Mouse (Mus musculus): ENCODE measurements around the gene Ubqln1. TPM values are rescaled to one million over a fixed set of nuclear protein-coding genes. Genes with fewer than 3 reads are reported as not detected.

Ubqln1 gene
- polyA plus RNA-seq, 1 experiment from 2014 or later: 61.4 TPM

- WGBS: 76% methylated on average over 7 of the region's 7 CpGs
- no peak overlapping the region for H3K4me3 ChIP-seq (ENCODE audit: low read depth, low read length)
- no peaks in the 10 kb centered on the region for H3K36me3 ChIP-seq (ENCODE audit: control insufficient read depth, insufficient read depth, low read length)
- ATAC-seq (ENCODE audit: low FRiP score, low TSS enrichment) (no peak), DNase-seq (ENCODE audit: low spot score) (no peak)
- no peak overlapping the region for H3K4me2 ChIP-seq (replicated peaks; ENCODE audit: low read depth)
- no peak overlapping the region for H3K27ac ChIP-seq (replicated peaks)
- no peaks in the 10 kb centered on the region for H3K9me3 ChIP-seq (ENCODE audit: control insufficient read depth, low read length)
- no peaks in the 10 kb centered on the region for H3K4me1 ChIP-seq (replicated peaks; ENCODE audit: control insufficient read depth, insufficient read depth)
- H3K27me3 ChIP-seq (ENCODE audit: control insufficient read depth, insufficient read depth, low read length): no peaks in the 10 kb centered on the region
- no peak for TF ChIP-seq CTCF (IDR thresholded peaks at IDR 0.05; ENCODE audit: low read depth)
- no peak for TF ChIP-seq EP300 (optimal IDR thresholded peaks at IDR 0.05)
- no peak overlapping the region for H3K9ac ChIP-seq (ENCODE audit: low read length)
Observed at GRCm38 (mm10) chr13:58197981-58198640, 17.3 kb downstream of the Ubqln1 start.

GRCm38 (mm10) chr13:58197211-58197610, 18.2 kb downstream of the Ubqln1 start:
- TF ChIP-seq CTCF (IDR thresholded peaks at IDR 0.05; ENCODE audit: low read depth): no peak
- no peak overlapping the region for H3K4me3 ChIP-seq (ENCODE audit: low read depth, low read length)
- H3K9ac ChIP-seq (ENCODE audit: low read length): no peak overlapping the region
- no peaks in the 10 kb centered on the region for H3K36me3 ChIP-seq (ENCODE audit: control insufficient read depth, insufficient read depth, low read length)
- WGBS: 70% methylated on average over 3 of the region's 3 CpGs
- H3K4me2 ChIP-seq (replicated peaks; ENCODE audit: low read depth): no peak overlapping the region
- H3K4me1 ChIP-seq (replicated peaks; ENCODE audit: control insufficient read depth, insufficient read depth): no peaks in the 10 kb centered on the region
- DNase-seq (ENCODE audit: low spot score) (no peak), ATAC-seq (ENCODE audit: low FRiP score, low TSS enrichment) (no peak)
- no peak overlapping the region for H3K27ac ChIP-seq (replicated peaks)
- H3K27me3 ChIP-seq (ENCODE audit: control insufficient read depth, insufficient read depth, low read length): no peaks in the 10 kb centered on the region
- no peaks in the 10 kb centered on the region for H3K9me3 ChIP-seq (ENCODE audit: control insufficient read depth, low read length)

GRCm38 (mm10) chr13:58194908-58195307, 20.5 kb downstream of the Ubqln1 start:
- H3K27ac ChIP-seq (replicated peaks): no peak overlapping the region
- H3K27me3 ChIP-seq (ENCODE audit: control insufficient read depth, insufficient read depth, low read length): no peaks in the 10 kb centered on the region
- no peak overlapping the region for H3K4me3 ChIP-seq (ENCODE audit: low read depth, low read length)
- H3K36me3 ChIP-seq (ENCODE audit: control insufficient read depth, insufficient read depth, low read length): 0 out of 2 replicates have a peak, but pooled peaks cover 2% of the 10 kb centered on the region
- no peaks in the 10 kb centered on the region for H3K4me1 ChIP-seq (replicated peaks; ENCODE audit: control insufficient read depth, insufficient read depth)
- DNase-seq (ENCODE audit: low spot score) (no peak), ATAC-seq (ENCODE audit: low FRiP score, low TSS enrichment) (no peak)
- WGBS: 83% methylated on average over 3 of the region's 3 CpGs
- H3K4me2 ChIP-seq (replicated peaks; ENCODE audit: low read depth): no peak overlapping the region
- no peak overlapping the region for H3K9ac ChIP-seq (ENCODE audit: low read length)
- H3K9me3 ChIP-seq (ENCODE audit: control insufficient read depth, low read length): no peaks in the 10 kb centered on the region
- TF ChIP-seq CTCF (IDR thresholded peaks at IDR 0.05; ENCODE audit: low read depth) (no peak), EP300 (optimal IDR thresholded peaks at IDR 0.05) (no peak)

DNA sequence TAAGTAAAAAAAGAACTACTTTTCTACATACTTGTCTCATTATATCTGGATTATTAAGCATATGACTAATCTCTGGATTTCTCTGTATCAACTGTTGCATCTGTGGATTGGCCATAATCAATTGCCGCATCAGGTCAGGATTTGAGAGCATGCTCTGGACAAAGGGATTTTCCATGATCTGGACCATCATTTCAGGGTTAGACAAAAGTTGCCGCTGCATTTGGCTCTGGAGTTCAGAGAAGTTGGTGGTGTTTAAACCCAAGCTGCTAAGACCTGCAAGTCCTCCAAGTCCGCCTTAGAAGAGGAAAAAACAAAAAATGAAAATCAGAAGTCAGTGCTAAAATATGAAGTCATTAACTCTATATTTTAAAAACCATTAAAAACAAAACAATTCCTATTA, 22.2 kb downstream of the Ubqln1 start:
- H3K9me3 ChIP-seq (ENCODE audit: control insufficient read depth, low read length): no peaks in the 10 kb centered on the region
- no peaks in the 10 kb centered on the region for H3K4me1 ChIP-seq (replicated peaks; ENCODE audit: control insufficient read depth, insufficient read depth)
- no peaks in the 10 kb centered on the region for H3K27me3 ChIP-seq (ENCODE audit: control insufficient read depth, insufficient read depth, low read length)
- no peak for TF ChIP-seq EP300 (optimal IDR thresholded peaks at IDR 0.05)
- no peak for TF ChIP-seq CTCF (IDR thresholded peaks at IDR 0.05; ENCODE audit: low read depth)
- DNase-seq (ENCODE audit: low spot score) (no peak), ATAC-seq (ENCODE audit: low FRiP score, low TSS enrichment) (no peak)
- no peak overlapping the region for H3K4me3 ChIP-seq (ENCODE audit: low read depth, low read length)
- no peak overlapping the region for H3K4me2 ChIP-seq (replicated peaks; ENCODE audit: low read depth)
- WGBS: 97% methylated on average over 3 of the region's 3 CpGs
- H3K36me3 ChIP-seq (ENCODE audit: control insufficient read depth, insufficient read depth, low read length): 0 out of 2 replicates have a peak, but pooled peaks cover 2% of the 10 kb centered on the region
- no peak overlapping the region for H3K27ac ChIP-seq (replicated peaks)
- no peak overlapping the region for H3K9ac ChIP-seq (ENCODE audit: low read length)

DNA sequence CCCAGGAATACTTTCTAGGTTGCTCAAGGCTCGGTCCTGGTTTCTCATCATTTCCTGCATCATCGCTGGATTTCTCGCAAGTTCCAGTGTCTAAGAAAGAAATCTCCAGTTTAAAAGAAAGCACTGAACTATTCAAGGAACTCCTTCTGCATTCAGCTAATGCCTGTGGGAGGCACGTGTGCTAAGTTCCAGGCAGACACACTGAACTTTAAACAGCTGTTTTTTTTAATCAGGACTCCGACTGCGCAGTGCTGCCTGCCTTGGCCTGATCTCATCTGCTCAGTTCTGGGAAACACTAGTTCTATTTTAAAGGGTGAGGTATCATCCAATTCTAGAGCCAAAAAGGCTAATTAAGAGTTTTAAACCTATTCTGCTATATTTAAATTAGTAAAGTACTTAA, 23.3 kb downstream of the Ubqln1 start:
- 91% methylated on average over 6 of the region's 6 CpGs for WGBS
- H3K4me1 ChIP-seq (replicated peaks; ENCODE audit: control insufficient read depth, insufficient read depth): no peaks in the 10 kb centered on the region
- ATAC-seq (ENCODE audit: low FRiP score, low TSS enrichment) (no peak), DNase-seq (ENCODE audit: low spot score) (no peak)
- no peaks in the 10 kb centered on the region for H3K9me3 ChIP-seq (ENCODE audit: control insufficient read depth, low read length)
- H3K4me2 ChIP-seq (replicated peaks; ENCODE audit: low read depth): no peak overlapping the region
- no peak overlapping the region for H3K4me3 ChIP-seq (ENCODE audit: low read depth, low read length)
- H3K27me3 ChIP-seq (ENCODE audit: control insufficient read depth, insufficient read depth, low read length): no peaks in the 10 kb centered on the region
- H3K27ac ChIP-seq (replicated peaks): no peak overlapping the region
- H3K9ac ChIP-seq (ENCODE audit: low read length): no peak overlapping the region
- TF ChIP-seq CTCF (IDR thresholded peaks at IDR 0.05; ENCODE audit: low read depth): no peak
- no peak for TF ChIP-seq EP300 (optimal IDR thresholded peaks at IDR 0.05)
- 0 out of 2 replicates have a peak, but pooled peaks cover 2% of the 10 kb centered on the region for H3K36me3 ChIP-seq (ENCODE audit: control insufficient read depth, insufficient read depth, low read length)

DNA sequence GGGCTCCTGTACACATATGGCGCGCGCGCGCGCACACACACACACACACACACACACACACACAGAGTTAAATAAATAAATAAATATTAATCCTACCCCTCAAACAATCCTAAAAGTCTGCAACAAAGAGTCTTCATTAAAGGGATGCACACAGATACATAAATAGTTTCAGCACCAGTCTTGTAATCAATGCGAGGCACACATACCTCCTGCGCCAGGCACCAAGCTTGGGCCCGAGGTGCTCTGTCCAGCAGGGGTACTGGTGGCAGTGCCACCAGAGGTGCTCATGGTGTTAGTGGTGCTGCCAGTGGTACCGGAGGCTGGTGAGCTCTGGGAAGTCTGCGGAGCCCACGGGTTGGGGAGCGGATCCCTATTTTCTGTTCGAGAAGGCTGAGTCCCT, 23.9 kb downstream of the Ubqln1 start:
- ATAC-seq (ENCODE audit: low FRiP score, low TSS enrichment) (no peak), DNase-seq (ENCODE audit: low spot score) (no peak)
- WGBS: 98% methylated on average over 14 of the region's 14 CpGs
- Histone ChIP-seq H3K9me3 (ENCODE audit: control insufficient read depth, low read length) (no peaks in the 10 kb centered on the region), H3K9ac (ENCODE audit: low read length) (no peak overlapping the region), H3K27ac (replicated peaks) (no peak overlapping the region), H3K4me3 (ENCODE audit: low read depth, low read length) (no peak overlapping the region), H3K36me3 (ENCODE audit: control insufficient read depth, insufficient read depth, low read length) (0 out of 2 replicates have a peak, but pooled peaks cover 4% of the 10 kb centered on the region), H3K27me3 (ENCODE audit: control insufficient read depth, insufficient read depth, low read length) (no peaks in the 10 kb centered on the region), H3K4me2 (replicated peaks; ENCODE audit: low read depth) (no peak overlapping the region), H3K4me1 (replicated peaks; ENCODE audit: control insufficient read depth, insufficient read depth) (no peaks in the 10 kb centered on the region)
- TF ChIP-seq CTCF (IDR thresholded peaks at IDR 0.05; ENCODE audit: low read depth) (no peak), EP300 (optimal IDR thresholded peaks at IDR 0.05) (no peak)

Measured in stomach, postnatal 0 days (tissue).